Mouse (Mus musculus): ENCODE measurements around the gene Tmem104.

Tmem104 gene

GRCm38 (mm10) chr11:115232889-115233288 is 45.6 kb downstream of the Tmem104 start:
- no peak for DNase-seq

- DNase-seq = peak; percentile 59
Observed at GRCm38 (mm10) chr11:115233526-115234290, 46.4 kb downstream of the Tmem104 start.

- peak; percentile 43 for DNase-seq
Observed at GRCm38 (mm10) chr11:115234320-115235044, 47.2 kb downstream of the Tmem104 start.

- no peak for DNase-seq
Observed at GRCm38 (mm10) chr11:115236570-115236969, 49.3 kb downstream of the Tmem104 start.

- DNase-seq = no peak
Observed at GRCm38 (mm10) chr11:115241402-115241801, 54.1 kb downstream of the Tmem104 start.

- DNase-seq = no peak
Observed at GRCm38 (mm10) chr11:115242746-115243145, 55.5 kb downstream of the Tmem104 start.

GRCm38 (mm10) chr11:115243783-115244182 is 56.5 kb downstream of the Tmem104 start:
- DNase-seq = no peak

GRCm38 (mm10) chr11:115244840-115245239 is 57.6 kb downstream of the Tmem104 start:
- DNase-seq = peak; percentile 68

- no peak for DNase-seq
Observed at GRCm38 (mm10) chr11:115246386-115246785, 59.1 kb downstream of the Tmem104 start.

GRCm38 (mm10) chr11:115247240-115247639 is 60.0 kb downstream of the Tmem104 start:
- no peak for DNase-seq

GRCm38 (mm10) chr11:115247945-115248344 is 60.7 kb downstream of the Tmem104 start:
- DNase-seq = no peak

GRCm38 (mm10) chr11:115249721-115250404 is 62.6 kb downstream of the Tmem104 start:
- DNase-seq = no peak

GRCm38 (mm10) chr11:115250405-115251090 is 63.3 kb downstream of the Tmem104 start:
- DNase-seq = no peak

GRCm38 (mm10) chr11:115251258-115251657 is 64.0 kb downstream of the Tmem104 start:
- no peak for DNase-seq

- DNase-seq = no peak
Observed at GRCm38 (mm10) chr11:115257775-115258510, 70.7 kb downstream of the Tmem104 start.

- DNase-seq = peak; percentile 69
Observed at GRCm38 (mm10) chr11:115259134-115259533, 71.8 kb downstream of the Tmem104 start.

GRCm38 (mm10) chr11:115262954-115263353 is 75.7 kb downstream of the Tmem104 start:
- no peak for DNase-seq

- no peak for DNase-seq
Observed at GRCm38 (mm10) chr11:115264136-115264861, 77.0 kb downstream of the Tmem104 start.

- no peak for DNase-seq
Observed at GRCm38 (mm10) chr11:115264862-115265668, 77.8 kb downstream of the Tmem104 start.

- no peak for DNase-seq
Observed at GRCm38 (mm10) chr11:115265771-115266399, 78.6 kb downstream of the Tmem104 start.
